Comparison of ENCODE assay signal across 8 mouse cellular contexts in genomic region chr13:97242716-97243115, GRCm38 (mm10). TPM values are rescaled to one million over a fixed set of nuclear protein-coding genes. Genes with fewer than 3 reads are reported as not detected.
A peak's percentile ranks its signal among the peaks of the same experiment; 100 is the strongest.
DNase-seq lines count a peak whose midpoint lies in the region; ATAC-seq and TF ChIP-seq lines count a peak whose summit lies in the region.

No protein-coding gene starts in this region.

- no peak for TF ChIP-seq CTCF in heart, adult 2 months (IDR thresholded peaks at IDR 0.05)
- no peak for TF ChIP-seq CTCF in ES-Bruce4 (IDR thresholded peaks at IDR 0.05; ENCODE audit: low read depth, low read length)
- TF ChIP-seq CTCF in liver, postnatal 0 days (IDR thresholded peaks at IDR 0.05; ENCODE audit: low read depth) = no peak

- H3K27ac ChIP-seq in heart, adult 2 months = peak overlapping the region; percentile 91; the same call in 1 of the 2 replicates
- no peak overlapping the region for H3K27ac ChIP-seq in ES-Bruce4 (ENCODE audit: insufficient read depth, low read length)
- H3K27ac ChIP-seq in heart, embryonic 14.5 days (replicated peaks in 1 of 2; ENCODE audit: control insufficient read depth in 1 of 2, insufficient read depth in 1 of 2, low read depth in 2 of 2, low read length in 2 of 2) = peak overlapping the region; percentile 36 to 44; a peak in 3 of 4 replicates
- no peak overlapping the region for H3K27ac ChIP-seq in liver, postnatal 0 days (ENCODE audit: low read depth)

- ATAC-seq in heart, embryonic 14.5 days (ENCODE audit: insufficient number of reproducible peaks, insufficient read depth, low FRiP score, low read depth) = no peak
- no peak for ATAC-seq in liver, postnatal 0 days

- H3K27me3 ChIP-seq in heart, adult 2 months (ENCODE audit: control insufficient read depth, insufficient read depth, low read length) = no peaks in the 10 kb centered on the region
- H3K27me3 ChIP-seq in ES-Bruce4 (ENCODE audit: control insufficient read depth, insufficient read depth, low read length, poor library complexity, severe bottlenecking) = no peaks in the 10 kb centered on the region
- no peaks in the 10 kb centered on the region for H3K27me3 ChIP-seq in heart, embryonic 14.5 days (ENCODE audit: control insufficient read depth, insufficient read depth, low read length)
- H3K27me3 ChIP-seq in liver, postnatal 0 days (ENCODE audit: insufficient read depth, low read length) = no peaks in the 10 kb centered on the region

- intact Hi-C loops in heart, adult 2 months (cut with DNase I) = loop anchor here (5.0 kb wide), 3 partner anchors 70 to 305 kb away; no protein-coding TSS in a partner anchor
- intact Hi-C loops in heart, postnatal 25 days (cut with DNase I) = loop anchor here (5.0 kb wide), 2 partner anchors 200 to 305 kb away; no protein-coding TSS in a partner anchor
- intact Hi-C loops in gastrocnemius, postnatal 14 days (cut with DNase I; ENCODE audit: low total_unique reads) = loop anchor here (5.0 to 10.0 kb wide), 2 partner anchors 360 to 602 kb away; no protein-coding TSS in a partner anchor

- H3K79me2 ChIP-seq in heart, adult 2 months (replicated peaks; ENCODE audit: control insufficient read depth, insufficient read depth, low read length) = no peaks in the 10 kb centered on the region

- 23% methylated on average over 6 of the region's 6 CpGs for WGBS in heart, adult 2 months
- WGBS in heart, embryonic 14.5 days = 10% methylated on average over 6 of the region's 6 CpGs
- WGBS in liver, postnatal 0 days (ENCODE audit: insufficient replicate concordance) = 28% methylated on average over 6 of the region's 6 CpGs

- DNase-seq in heart, adult 2 months = peak in 1 of 2 experiments; percentile 39
- DNase-seq in heart, postnatal 25 days (ENCODE audit: low spot score) = no peak
- no peak for DNase-seq in liver, postnatal 0 days
- DNase-seq in embryo, embryonic 11 days = no peak
- no peak for DNase-seq in urinary bladder, postnatal 10 days (ENCODE audit: low spot score)
- DNase-seq in gastrocnemius, postnatal 14 days = no peak

- peak overlapping the region; percentile 23; the same call in 1 of the 2 replicates for H3K9ac ChIP-seq in heart, adult 2 months (ENCODE audit: low read depth, low read length)
- H3K9ac ChIP-seq in ES-Bruce4 (ENCODE audit: low read depth, poor library complexity, severe bottlenecking) = peak overlapping the region; percentile 97
- peak overlapping the region; percentile 96 for H3K9ac ChIP-seq in heart, embryonic 14.5 days (ENCODE audit: low read length)
- peak overlapping the region; percentile 86 for H3K9ac ChIP-seq in liver, postnatal 0 days (replicated peaks)

- peaks cover 2% of the 10 kb centered on the region for H3K36me3 ChIP-seq in heart, adult 2 months (ENCODE audit: control insufficient read depth, insufficient read depth, low read length)
- H3K36me3 ChIP-seq in ES-Bruce4 (ENCODE audit: control insufficient read depth, insufficient read depth, low read length, poor library complexity, severe bottlenecking) = peaks cover 28% of the 10 kb centered on the region
- H3K36me3 ChIP-seq in heart, embryonic 14.5 days (ENCODE audit: control insufficient read depth, insufficient read depth, low read length) = peaks cover 30% of the 10 kb centered on the region
- peaks cover 18% of the 10 kb centered on the region; the same call in 1 of the 2 replicates for H3K36me3 ChIP-seq in liver, postnatal 0 days (replicated peaks; ENCODE audit: insufficient read depth, low read length)

- no peak for TF ChIP-seq POLR2A in heart, adult 2 months (IDR thresholded peaks at IDR 0.05; ENCODE audit: insufficient read depth, low read depth, low read length)
- no peak for TF ChIP-seq POLR2A in ES-Bruce4 (IDR thresholded peaks at IDR 0.05; ENCODE audit: insufficient read depth, low read length)

- TF ChIP-seq EP300 in heart, adult 2 months (IDR thresholded peaks at IDR 0.05; ENCODE audit: insufficient read depth, low read depth, low read length) = no peak
- TF ChIP-seq EP300 in ES-Bruce4 (IDR thresholded peaks at IDR 0.05; ENCODE audit: insufficient read depth, low read depth, low read length) = no peak
- TF ChIP-seq EP300 in liver, postnatal 0 days (IDR thresholded peaks at IDR 0.05; ENCODE audit: low read depth) = no peak

- peak overlapping the region; percentile 76 for H3K4me3 ChIP-seq in heart, adult 2 months
- peak overlapping the region; percentile 68 for H3K4me3 ChIP-seq in ES-Bruce4 (ENCODE audit: low read depth, low read length)
- peak overlapping the region; percentile 89 to 91 for H3K4me3 ChIP-seq in heart, embryonic 14.5 days (ENCODE audit: control insufficient read depth in 1 of 2, insufficient read depth in 1 of 2, low read depth in 1 of 2, low read length in 2 of 2)
- peak overlapping the region; percentile 87 for H3K4me3 ChIP-seq in liver, postnatal 0 days (ENCODE audit: low read depth, low read length)

- H3K4me2 ChIP-seq in heart, embryonic 14.5 days (ENCODE audit: low read length) = peak overlapping the region; percentile 99
- H3K4me2 ChIP-seq in liver, postnatal 0 days (ENCODE audit: low read depth, low read length) = peak overlapping the region; percentile 83

- H3K4me1 ChIP-seq in heart, adult 2 months (ENCODE audit: control insufficient read depth, insufficient read depth, low read length) = peaks cover 16% of the 10 kb centered on the region
- H3K4me1 ChIP-seq in ES-Bruce4 (ENCODE audit: control insufficient read depth, insufficient read depth, low read length) = peaks cover 14% of the 10 kb centered on the region
- peaks cover 14 to 40% of the 10 kb centered on the region in 2 experiments; a peak in 3 of 4 replicates for H3K4me1 ChIP-seq in heart, embryonic 14.5 days (ENCODE audit: control insufficient read depth in 2 of 2, insufficient read depth in 2 of 2, low read length in 2 of 2)
- H3K4me1 ChIP-seq in liver, postnatal 0 days (ENCODE audit: insufficient read depth) = peaks cover 20% of the 10 kb centered on the region

- no peaks in the 10 kb centered on the region for H3K9me3 ChIP-seq in ES-Bruce4 (replicated peaks; ENCODE audit: control insufficient read depth, insufficient read depth, low read length, poor library complexity, severe bottlenecking)
- no peaks in the 10 kb centered on the region for H3K9me3 ChIP-seq in heart, embryonic 14.5 days (ENCODE audit: control insufficient read depth, low read length)
- no peaks in the 10 kb centered on the region for H3K9me3 ChIP-seq in liver, postnatal 0 days (ENCODE audit: low read length)

RNA-seq across cellular contexts. Expression of gene Enc1, which starts 1.8 kb away (rescaled TPM):
- 1 to 10 TPM; 7.7 to 10.0 TPM for total RNA-seq in heart, adult 2 months (2021)
- polyA plus RNA-seq in heart, adult 2 months (2012; rRNA removed) = 5.2 and 6.3 TPM in 2 replicates
- 1 to 10 TPM; 5.6 to 6.4 TPM for total RNA-seq in heart, postnatal 25 days (2021)
- 83.0 TPM in 2 replicates for polyA plus RNA-seq in ES-Bruce4 (2011; ENCODE audit: insufficient read depth, insufficient read length, low read depth, missing spikeins)
- 3.5 and 5.1 TPM in 2 replicates for polyA plus RNA-seq in heart, embryonic 14.5 days (2014; fragmentation: Nextera tagmentation; extraction: Ambion mirVana)
- polyA plus RNA-seq in liver, postnatal 0 days (2015; fragmentation: Nextera tagmentation; extraction: Ambion mirVana) = 1.7 and 2.6 TPM in 2 replicates
- total RNA-seq in gastrocnemius, postnatal 14 days (2021) = 1 to 10 TPM; 3.2 to 3.6 TPM

RNA-seq across cellular contexts. Expression of gene Hexb, which starts 44.6 kb away (rescaled TPM):
- 10 to 100 TPM; 21.2 to 21.7 TPM for total RNA-seq in heart, adult 2 months (2021)
- polyA plus RNA-seq in heart, adult 2 months (2012; rRNA removed) = 21.3 and 26.5 TPM in 2 replicates
- total RNA-seq in heart, postnatal 25 days (2021) = 10 to 100 TPM; 20.8 to 23.2 TPM
- 53.4 and 59.7 TPM in 2 replicates for polyA plus RNA-seq in ES-Bruce4 (2011; ENCODE audit: insufficient read depth, insufficient read length, low read depth, missing spikeins)
- 38.3 and 39.1 TPM in 2 replicates for polyA plus RNA-seq in heart, embryonic 14.5 days (2014; fragmentation: Nextera tagmentation; extraction: Ambion mirVana)
- polyA plus RNA-seq in liver, postnatal 0 days (2015; fragmentation: Nextera tagmentation; extraction: Ambion mirVana) = 21.2 and 22.0 TPM in 2 replicates
- 10 to 100 TPM; 12.8 to 13.0 TPM for total RNA-seq in gastrocnemius, postnatal 14 days (2021)

Comparison
In these comparisons a context has a peak if more than half of its experiments do, and no peak if none do; other contexts are left out.
1. H3K27ac ChIP-seq: peak in heart, adult 2 months (single experiment) and heart, embryonic 14.5 days (2 of 2); none in ES-Bruce4 (single experiment) and liver, postnatal 0 days (single experiment).
2. H3K9ac ChIP-seq: peak in every context shown above with its lines; median percentile 97 in ES-Bruce4; 96 in heart, embryonic 14.5 days; 86 in liver, postnatal 0 days; 23 in heart, adult 2 months.
3. RNA of gene Enc1, which starts 1.8 kb away (polyA plus RNA-seq): 83.0 TPM in ES-Bruce4; 5.2 to 6.3 TPM in heart, adult 2 months, 3.5 to 5.1 TPM in heart, embryonic 14.5 days and 1.7 to 2.6 TPM in liver, postnatal 0 days; every median in the first group is over 10 times any median in the second.
4. Peak in every context shown above with its lines, with median percentiles within 50 percentile points of each other: H3K4me3 ChIP-seq.